Mouse (Mus musculus) left cerebral cortex, adult 9 months (tissue): ENCODE measurements around the gene Tnks1bp1.
A peak's percentile ranks its signal among the peaks of the same experiment; 100 is the strongest.

Experiments
- DNase-seq, 2 experiments: peaks; one replicate each; pipeline ENCODE4 v3.0.0; 2022; ENCODE audit warnings: low spot score in 2 of 2

Tnks1bp1 gene

DNA sequence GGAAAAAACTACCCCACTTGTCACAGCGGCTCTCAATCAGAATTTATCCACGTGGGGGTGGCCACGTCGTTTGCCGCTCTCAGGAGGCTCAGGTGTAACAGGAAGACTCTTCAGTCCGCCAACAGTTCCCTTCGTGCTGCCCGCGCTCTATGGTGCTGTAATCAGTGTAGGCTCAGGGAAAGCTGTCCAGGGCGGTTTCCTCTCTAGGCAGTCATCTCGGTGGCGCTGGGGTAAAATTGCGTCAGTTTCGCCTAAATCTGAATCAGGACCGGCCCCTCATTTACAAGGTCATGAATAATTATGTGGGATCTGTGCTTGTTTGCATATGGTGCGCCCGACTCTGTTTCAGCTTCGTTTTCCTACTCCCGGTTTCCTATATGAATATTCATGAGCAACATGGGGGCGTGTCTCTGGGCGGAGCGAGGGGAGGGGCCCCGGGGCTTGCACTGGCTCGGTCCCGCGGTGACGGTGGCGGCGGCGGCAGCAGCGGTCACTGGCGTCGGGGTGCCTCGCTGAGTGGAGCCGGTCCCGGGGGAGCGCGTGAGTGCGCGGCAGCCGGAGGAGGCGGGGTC, at the start of gene Tnks1bp1:
TSS of gene Tnks1bp1 (plus strand) at position 427 of the 572 bp plus-strand sequence.
- DNase-seq, result peak; percentile 87 to 97

DNA sequence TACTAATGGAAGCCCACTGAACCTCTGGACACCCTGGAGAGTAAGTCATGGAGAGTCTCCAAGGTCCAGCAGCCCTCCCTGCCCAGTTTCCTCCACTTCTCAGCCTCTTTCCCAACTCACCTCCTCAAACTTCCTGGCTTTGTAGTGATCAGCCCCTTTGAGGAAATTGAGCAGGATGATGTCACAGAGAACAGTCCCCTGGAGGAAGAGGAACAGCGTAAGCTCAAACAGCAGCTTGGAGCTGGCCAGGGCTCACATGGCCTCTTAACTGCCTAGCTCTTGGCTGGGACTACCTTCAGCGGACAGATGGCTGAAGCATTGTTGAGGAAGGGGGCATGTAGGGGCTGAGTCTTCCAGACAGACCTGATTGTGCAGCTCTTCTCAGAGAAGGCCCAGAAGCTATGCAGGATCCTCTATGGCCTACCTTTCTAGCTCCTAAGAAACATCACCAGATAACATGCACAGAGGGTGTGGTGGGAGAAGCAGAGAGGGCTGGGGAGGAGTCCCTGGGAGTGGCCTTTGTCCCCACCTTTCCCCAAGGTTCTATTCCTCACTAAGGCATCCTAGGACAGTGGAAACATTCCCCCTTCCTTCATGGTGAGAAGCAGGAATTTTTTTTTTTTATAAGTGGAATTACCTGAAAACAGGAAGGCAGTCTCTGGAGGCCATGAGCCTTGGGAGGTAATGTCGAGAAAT, 48.2 kb upstream of the Tnks1bp1 start:
- no peak for DNase-seq

DNA sequence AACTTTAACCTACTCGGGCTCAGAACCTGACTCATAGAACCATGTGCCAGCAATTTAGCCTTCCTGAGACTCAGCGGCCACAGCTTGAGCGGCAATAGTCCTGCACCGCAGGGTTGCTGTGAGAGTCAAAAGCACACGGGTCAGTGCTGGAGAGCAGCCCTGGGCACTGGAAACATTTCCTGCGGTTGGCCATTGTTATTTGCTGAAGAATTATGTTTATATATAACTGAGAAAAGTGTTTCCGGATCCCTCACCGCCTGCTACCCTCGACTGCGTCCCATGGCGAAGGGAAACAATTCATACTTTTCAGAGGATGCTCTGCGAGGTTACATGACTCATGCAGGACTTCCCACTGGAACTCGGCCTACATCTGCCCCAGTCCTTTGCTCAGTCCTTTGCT, 46.3 kb upstream of the Tnks1bp1 start:
- DNase-seq, result no peak

DNA sequence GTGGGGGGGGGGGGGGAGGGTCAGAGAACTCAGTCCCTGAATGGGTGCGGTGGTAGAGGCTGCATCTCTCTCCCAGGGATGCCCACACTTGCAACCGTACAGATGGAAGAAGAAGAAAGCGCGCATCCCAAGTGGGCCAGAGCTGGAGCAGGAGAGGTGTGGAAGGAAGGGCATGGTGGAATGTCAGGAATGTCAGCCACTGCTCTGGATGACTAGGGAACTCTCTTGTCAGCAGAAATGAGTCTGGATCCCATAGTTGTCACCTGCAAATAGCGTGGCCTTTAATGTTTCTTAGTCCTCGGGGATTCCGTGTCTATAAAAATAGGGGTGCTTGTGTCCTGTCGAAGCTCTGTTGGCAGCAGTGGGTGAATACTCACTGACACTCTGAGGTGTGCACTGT, 45.2 kb upstream of the Tnks1bp1 start:
- DNase-seq, result no peak

DNA sequence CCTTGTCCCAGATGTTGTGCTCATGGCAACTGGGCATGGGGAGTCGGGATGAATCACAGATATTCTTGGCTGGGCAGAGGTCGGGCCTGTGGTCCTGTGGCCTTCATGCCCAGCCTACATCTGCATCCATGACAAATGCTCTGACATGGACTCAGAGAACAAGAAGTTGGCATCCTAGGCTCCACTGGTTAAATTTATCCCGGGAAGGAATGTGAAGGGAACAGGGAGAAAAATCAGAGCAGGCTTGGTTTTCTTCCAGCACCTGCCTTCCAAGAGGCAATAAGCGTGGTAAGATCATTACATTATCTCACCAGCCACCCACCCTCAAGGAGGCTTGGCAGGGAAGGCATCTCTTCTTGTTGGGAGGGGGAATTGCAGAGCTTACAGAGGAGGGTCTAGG, 43.5 kb upstream of the Tnks1bp1 start:
- peak; percentile 26 to 73 for DNase-seq

DNA sequence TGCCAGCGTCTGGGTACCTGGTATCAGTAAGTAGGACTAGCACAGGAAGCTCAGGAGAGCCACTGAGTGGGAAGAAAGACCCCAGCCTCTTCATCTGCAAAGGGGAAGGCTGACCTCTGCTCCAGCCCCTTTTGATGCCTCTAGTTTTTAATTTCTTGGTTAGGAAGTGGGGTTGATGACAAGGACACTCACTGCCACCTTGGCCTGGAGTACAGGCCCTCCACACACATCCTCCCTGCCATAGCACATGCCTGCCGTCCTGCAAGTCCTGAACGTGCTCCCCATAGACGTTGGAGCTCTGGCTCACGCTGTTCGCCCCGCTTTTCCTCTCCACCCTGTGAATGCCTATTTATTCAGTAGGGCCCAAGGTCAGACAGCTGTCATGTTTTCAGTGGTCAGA, 41.2 kb upstream of the Tnks1bp1 start:
- no peak for DNase-seq

GRCm38 (mm10) chr2:85007729-85008128, 40.1 kb upstream of the Tnks1bp1 start:
- DNase-seq, result no peak

GRCm38 (mm10) chr2:85009212-85009611, 38.6 kb upstream of the Tnks1bp1 start:
- no peak for DNase-seq

DNA sequence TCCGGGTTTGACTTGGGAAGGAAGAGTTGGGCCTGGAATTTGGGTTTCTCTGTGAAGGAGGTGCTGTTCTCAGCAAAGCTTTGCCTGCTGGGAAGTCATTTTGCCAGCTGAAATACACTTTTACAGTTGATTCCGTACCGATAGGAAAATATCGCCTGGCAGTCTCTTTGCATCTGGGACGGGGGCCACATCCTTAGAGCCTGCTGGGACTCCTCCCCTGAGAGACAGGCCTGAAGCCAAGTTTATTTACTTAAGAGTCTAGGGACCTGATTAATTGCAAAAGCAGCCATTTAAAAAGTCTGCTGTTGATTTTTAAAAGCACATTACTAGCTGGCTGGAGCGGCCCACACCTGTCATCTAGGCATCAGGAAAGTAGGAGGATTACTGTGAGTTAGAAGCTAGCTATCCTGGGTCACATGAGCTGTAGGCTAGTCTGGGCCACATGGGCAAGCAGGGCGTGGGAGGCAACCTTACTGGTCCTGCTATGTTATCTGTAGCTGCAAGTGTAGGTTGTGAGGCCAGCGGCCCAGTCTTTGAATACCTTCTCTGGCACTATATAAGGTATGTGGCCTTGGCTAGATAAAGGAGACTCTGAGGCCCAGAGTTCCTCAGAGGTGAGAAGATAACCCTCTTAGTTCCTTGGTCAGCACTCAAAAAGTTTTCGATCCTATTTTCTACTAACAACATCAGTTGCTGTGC, 35.8 kb upstream of the Tnks1bp1 start:
- DNase-seq, result no peak

DNA sequence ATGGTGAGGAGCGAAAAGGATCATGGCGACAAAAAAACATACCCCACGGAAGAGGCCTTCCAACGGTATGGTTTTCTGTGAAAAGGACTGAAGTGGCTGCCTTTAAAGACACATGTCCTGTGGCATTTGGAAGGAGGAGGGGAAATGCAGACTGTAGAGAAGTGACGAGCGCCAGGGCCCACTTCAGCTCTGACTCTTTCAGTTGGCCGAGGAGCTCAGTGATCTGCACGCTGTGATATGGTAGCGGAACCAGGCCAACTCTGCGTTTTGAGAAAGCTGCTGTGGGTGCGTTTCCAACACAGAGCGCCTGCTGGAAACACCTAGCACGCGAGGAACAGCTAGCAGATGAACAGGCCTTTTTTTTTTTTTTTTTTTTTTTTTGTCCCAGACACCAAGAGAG, 35.1 kb upstream of the Tnks1bp1 start:
- DNase-seq, result no peak

- no peak for DNase-seq
Observed at GRCm38 (mm10) chr2:85013826-85014587, 33.8 kb upstream of the Tnks1bp1 start.

- DNase-seq, result no peak
Observed at GRCm38 (mm10) chr2:85014588-85014982, 33.2 kb upstream of the Tnks1bp1 start.

DNA sequence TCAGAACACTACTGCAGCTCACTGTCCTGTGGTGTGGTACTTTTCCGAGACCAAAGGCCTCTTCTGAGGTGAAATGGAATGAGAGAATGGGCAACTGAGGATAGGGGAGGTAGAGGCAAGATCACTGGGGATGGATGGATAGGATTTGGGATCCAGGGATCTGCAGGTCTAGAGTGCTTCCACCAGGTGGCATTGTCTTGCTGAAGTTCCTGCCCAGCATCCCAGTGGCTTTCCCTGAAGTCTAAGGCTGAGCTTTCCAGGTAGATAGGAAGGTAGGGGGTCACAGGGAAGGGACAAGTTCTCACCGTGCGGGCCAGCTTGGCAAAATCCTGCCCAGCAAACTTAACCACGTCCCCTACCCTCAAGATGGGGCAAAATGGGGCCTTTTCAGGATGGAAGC, 25.8 kb upstream of the Tnks1bp1 start:
- DNase-seq, result no peak

DNA sequence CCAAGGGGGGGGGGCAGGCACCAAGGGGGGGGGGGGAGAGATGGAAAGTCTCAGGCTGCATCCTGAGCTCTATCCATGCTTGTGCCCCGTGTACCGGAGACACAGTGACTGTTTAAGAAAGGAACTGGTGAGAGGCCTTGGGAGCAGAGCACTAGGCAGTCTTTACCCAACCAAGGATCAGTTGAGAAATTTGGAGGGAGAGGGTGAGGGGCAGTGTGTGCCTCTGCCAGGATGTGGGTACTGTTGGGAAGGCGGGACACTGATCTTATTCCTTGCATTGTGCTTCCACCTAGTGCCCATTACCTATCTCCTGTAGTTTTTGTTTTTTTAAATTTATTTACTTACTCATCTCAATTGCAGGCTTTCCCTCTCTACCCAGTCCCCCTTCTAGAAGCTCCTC, 21.6 kb upstream of the Tnks1bp1 start:
- no peak for DNase-seq

- DNase-seq, result no peak
Observed at GRCm38 (mm10) chr2:85027281-85027680, 20.5 kb upstream of the Tnks1bp1 start.

DNA sequence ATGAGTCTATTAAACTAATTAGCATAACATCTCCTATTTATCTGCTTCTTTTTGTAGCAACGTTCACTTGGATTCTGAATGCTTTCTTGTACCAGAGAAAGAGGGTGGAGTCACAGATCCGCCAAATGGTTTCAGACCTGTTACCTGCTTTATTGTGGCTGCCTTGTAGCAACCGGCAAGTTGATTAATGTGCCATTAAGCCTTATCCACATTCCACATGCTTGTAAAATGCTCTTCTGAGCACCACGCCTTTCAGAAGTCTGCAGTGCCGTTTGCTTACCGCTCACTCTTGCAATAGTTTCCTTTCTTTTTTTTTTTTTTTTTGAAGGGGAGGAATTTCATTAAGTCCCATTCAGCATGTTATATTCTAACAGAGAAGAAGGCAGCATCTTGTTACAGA, 17.9 kb upstream of the Tnks1bp1 start:
- DNase-seq, result no peak

DNA sequence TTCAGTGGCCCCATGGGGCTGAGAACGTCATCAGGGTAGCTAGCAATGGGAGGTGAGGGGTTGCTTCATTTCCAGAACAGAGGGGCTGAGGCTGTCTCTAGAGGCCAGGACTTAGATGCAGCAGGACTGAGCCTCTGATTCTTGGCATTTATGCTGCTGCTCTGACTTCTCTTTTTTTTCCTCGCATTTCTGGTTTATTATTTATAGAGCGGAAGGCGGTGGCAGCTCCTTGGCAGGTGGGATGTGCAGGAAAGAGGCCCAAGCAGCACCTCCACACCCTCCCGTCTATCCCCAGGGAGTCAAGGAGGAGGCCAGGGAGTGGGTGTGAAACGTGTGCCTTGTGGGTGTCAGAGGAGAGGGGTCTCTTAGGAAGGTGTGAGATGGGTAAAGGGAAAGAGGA, 16.8 kb upstream of the Tnks1bp1 start:
- no peak for DNase-seq

- DNase-seq, result no peak
Observed at GRCm38 (mm10) chr2:85033121-85033520, 14.7 kb upstream of the Tnks1bp1 start.

- DNase-seq, result no peak
Observed at GRCm38 (mm10) chr2:85034169-85034568, 13.7 kb upstream of the Tnks1bp1 start.

DNA sequence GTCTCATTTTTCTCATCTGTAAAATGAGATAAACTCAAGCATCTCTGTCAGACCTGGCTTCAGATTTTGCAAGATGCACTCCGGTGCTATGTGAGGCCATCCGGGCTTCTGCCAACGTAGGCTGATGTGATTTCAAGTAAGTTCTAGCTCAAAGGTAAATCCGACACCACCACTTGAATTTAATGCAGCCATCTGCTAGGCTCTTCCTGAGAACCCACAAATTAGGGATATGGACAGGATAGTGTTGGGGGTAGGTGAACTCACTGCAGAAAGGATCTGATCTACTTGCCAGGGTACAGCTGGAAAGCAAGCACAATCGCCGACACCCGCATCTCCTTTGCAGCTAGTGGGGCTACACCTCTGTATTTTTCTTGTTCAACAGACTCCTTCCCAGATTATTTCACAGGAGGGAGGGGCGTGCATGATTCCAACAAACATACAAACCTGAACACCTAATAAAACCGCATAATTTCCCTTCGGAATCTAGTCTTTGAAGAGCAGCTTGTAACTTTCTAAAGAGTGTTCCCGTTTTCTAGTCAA, 11.2 kb upstream of the Tnks1bp1 start:
- DNase-seq, result no peak

DNA sequence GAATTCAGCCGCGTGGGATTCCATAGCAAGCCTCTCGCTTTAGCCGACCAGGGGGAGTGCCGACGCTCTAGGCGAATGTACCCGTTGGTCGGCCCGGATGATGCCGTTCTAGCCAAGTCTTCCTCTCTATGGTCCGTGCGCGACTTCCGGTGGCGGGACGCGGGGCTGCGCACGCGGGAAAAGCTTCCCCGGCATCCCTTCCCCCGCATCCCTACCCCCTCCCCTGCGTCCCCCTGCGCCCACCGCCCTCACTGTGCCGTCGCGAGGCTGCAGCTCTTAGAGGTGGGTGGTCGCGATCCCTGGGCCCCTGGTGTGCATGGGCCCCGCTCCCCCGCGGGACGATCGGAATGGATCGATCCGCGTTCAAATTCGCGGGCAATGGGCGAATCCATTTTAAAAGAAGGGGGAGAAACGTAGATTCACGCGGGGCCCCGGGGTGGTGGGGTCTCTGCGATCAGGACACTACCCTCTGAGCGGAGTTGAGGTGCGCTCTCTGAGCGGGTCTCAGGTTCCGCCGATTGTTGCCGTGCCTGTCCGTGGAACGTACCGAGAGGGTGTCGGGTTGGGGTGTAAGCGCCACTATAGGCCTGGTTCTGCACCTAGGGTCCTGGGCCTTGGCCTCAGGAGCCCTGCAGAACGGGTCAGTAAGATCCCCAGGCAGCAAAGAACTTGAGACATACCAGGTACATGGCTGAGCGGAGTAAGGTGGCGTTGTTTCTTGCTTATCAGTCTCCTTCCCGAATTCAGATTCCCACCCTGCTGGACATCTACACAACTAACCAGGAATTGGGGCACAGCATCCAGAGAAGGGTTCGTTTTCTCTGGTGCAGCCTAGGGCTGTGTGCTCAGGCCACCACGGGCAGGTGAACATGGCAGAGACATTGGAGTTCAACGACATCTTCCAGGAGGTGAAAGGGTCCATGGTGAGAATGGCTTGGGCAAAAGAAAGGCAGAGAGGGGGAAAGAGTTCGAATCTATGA, 10.5 kb upstream of the Tnks1bp1 start, which contains the start of the genes Ssrp1 and P2rx3:
TSS of gene Ssrp1 (plus strand) at position 188 of the 980 bp plus-strand sequence.
TSS of gene P2rx3 (minus strand) at position 416 of the 980 bp plus-strand sequence.
- DNase-seq, result peak; percentile 62 to 94
